Mouse (Mus musculus) limb, embryonic 12.5 days (tissue): ENCODE measurements around the gene Cmpk2. TPM values are rescaled to one million over a fixed set of nuclear protein-coding genes. Genes with fewer than 3 reads are reported as not detected.
"Not testable (repeated sequence)": the region's sequence is repeated elsewhere in the genome, so short reads cannot be mapped to it uniquely, and the experiment has no call there.

Source experiments
- ATAC-seq: fragments of 200-750 bp; cut with Nextera tagmentation; 2 replicates; pipeline ENCODE4 v1.8.0; 2017; ENCODE audit warnings: low read depth, moderate TSS enrichment; ENCODE audit not compliant: insufficient number of reproducible peaks, insufficient read depth, low FRiP score, low TSS enrichment
- H3K27ac ChIP-seq: fragments of 300-500 bp; sonication (generic); 2 replicates; pipeline ENCODE4 v1.5.1; 2016; ENCODE audit warnings: mild to moderate bottlenecking, moderate library complexity
- H3K27me3 ChIP-seq: fragments of 300-500 bp; sonication (generic); 2 replicates; pipeline ENCODE4 v1.6.1; 2016; ENCODE audit warnings: mild to moderate bottlenecking, moderate library complexity
- H3K36me3 ChIP-seq: fragments of 300-500 bp; sonication (generic); 2 replicates; pipeline ENCODE4 v1.6.1; 2016; ENCODE audit warnings: mild to moderate bottlenecking, moderate library complexity
- H3K4me1 ChIP-seq: fragments of 300-500 bp; sonication (generic); replicated peaks from 2 replicates; pipeline ENCODE4 v1.6.1; 2016
- H3K4me2 ChIP-seq: fragments of 300-500 bp; sonication (generic); 2 replicates; pipeline ENCODE4 v1.6.1; 2016; ENCODE audit warnings: mild to moderate bottlenecking, moderate library complexity
- H3K4me3 ChIP-seq: fragments of 300-500 bp; sonication (generic); replicated peaks from 2 replicates; pipeline ENCODE4 v1.5.1; 2016; ENCODE audit warnings: mild to moderate bottlenecking
- H3K9ac ChIP-seq: fragments of 300-500 bp; sonication (generic); replicated peaks from 2 replicates; pipeline ENCODE4 v1.6.1; 2016; ENCODE audit warnings: mild to moderate bottlenecking, moderate library complexity
- H3K9me3 ChIP-seq: fragments of 300-500 bp; sonication (generic); 2 replicates; pipeline ENCODE4 v1.6.1; 2016; ENCODE audit warnings: mild to moderate bottlenecking, moderate library complexity
- WGBS: fragments of 180-500 bp; shearing (Covaris S2); methylation state at CpG from one replicate; pipeline ENCODE4 v1.1.7; 2016; 5-methylcytosine and 5-hydroxymethylcytosine counted together
- polyA plus RNA-seq: library from polyadenylated mRNA; unstranded; fragments of >200 nt; fragmentation: Nextera tagmentation; extraction: Ambion mirVana; gene quantifications from 2 replicates; pipeline ENCODE4 v1.2.1, GENCODE M21; 2016

The Cmpk2 gene
- polyA plus RNA-seq, 1 experiment from 2014 or later = 7.9 TPM

DNA sequence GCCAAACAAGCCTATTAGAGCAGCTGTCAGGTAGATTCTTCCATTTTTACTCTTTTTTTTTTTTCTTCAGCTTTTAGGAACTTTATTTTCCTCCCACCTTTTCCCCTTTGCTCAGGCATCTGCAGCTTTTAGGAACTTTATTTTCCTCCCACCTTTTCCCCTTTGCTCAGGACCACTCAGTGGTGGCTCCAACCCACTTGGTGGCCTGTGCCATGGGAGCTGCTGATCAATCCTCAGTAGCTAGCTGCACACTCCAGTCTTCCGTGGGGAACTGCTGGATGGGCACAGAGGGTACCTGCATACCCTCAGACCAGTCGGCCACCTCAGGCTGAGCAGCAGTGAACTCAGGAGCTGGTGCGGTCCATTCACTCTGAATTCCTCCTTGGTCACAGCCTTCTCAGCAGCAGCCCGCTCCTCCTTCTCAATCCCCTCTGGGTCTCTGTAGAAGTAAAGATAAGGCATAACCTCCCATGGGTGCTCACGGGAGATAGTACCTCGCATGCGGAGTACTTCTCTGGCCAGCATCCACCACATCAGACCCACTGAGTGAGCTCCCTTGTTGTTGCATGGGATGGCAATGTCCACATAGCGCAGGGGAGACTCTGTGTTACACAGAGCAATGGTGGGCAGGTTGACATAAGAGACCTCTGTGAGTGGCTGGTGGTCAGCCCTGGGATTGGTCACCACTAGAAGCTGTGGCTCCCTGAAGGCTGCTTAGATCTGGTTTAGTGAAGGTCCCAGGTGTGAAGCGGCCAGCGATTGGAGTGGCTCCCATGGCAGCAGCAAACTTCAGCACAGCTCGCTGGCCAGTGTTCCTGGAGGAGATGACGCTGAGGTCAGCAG, 17.0 kb downstream of the Cmpk2 start:
- not testable (repeated sequence) for ATAC-seq, H3K9me3 ChIP-seq, H3K9ac ChIP-seq, H3K4me2 ChIP-seq, H3K27ac ChIP-seq, H3K27me3 ChIP-seq, H3K36me3 ChIP-seq, H3K4me3 ChIP-seq
- WGBS = 91% methylated on average over 12 of the region's 12 CpGs
- H3K4me1 ChIP-seq = peaks cover 21% of the 10 kb centered on the region

DNA sequence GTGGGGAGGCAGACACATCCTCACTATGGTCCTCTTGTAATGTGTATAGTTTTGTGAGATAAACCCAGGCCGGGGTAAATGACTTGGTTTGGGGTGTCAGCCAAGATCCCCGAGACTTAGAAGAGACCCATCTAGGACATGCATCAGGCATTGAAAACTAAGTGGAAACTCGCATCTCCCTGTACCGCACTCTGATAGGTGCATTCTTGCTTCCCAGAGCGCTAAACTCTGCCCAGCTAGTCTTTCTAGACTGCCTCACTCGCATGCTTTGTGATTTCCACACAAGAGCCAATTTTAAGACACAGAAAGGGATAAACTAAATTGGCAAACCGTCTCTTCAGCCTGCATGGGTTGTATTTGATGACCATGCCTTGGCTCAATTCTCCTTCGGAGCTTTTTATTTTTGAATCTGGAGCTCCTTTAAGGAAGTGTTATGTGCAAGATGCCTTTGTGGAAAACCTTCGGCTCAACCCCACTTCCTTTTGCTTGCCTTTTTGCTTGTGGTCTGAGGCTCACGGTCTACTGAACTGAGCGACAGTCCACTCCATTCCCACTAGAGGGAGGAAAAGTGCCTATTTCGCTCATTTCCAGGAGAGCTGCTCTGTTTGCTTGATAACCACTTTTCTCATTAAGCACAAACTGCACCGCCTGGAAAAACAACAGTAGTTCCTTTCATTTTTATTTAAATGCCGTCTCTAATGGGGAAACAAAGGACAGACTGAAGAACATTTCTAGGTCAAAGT, 19.0 kb downstream of the Cmpk2 start:
- Histone ChIP-seq H3K9ac (no peak overlapping the region), H3K27ac (peak overlapping the region; percentile 87), H3K9me3 (no peaks in the 10 kb centered on the region), H3K27me3 (no peaks in the 10 kb centered on the region), H3K4me1 (peaks cover 25% of the 10 kb centered on the region), H3K36me3 (no peaks in the 10 kb centered on the region), H3K4me3 (no peak overlapping the region), H3K4me2 (peak overlapping the region; percentile 31; the same call in 1 of the 2 replicates)
- WGBS = 45% methylated on average over 14 of the region's 14 CpGs
- peak; percentile 31; the same call in 1 of the 2 replicates for ATAC-seq

DNA sequence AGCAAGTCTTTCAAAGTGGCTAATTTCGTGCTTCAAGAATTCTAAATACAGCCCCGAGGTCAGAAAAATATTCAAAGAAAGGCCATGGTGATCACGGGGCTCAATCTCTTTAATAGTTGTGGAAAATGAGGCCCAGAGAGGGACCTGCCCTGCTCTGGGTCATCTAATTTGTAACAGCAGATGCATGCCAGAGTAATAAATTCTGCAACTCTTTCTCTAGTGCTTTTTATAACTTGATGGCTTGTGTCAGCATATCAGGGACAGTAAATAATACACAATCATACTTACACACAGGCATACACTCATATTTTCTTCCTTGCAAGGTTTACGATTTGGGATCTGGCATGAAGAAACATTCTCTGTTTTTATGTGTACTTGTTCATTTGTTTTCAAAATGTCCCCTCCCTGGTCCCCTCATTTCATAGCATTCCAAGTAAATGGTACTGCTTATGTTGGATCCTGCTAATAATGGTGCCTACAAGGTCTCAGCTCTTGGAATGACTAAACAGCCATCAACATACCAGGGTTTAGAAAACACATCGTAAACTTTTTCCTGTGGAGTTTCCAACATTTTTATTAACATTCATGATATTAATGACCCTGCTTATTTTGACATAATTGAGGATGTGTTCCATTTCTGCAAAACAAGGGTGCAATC, 19.7 kb downstream of the Cmpk2 start:
- Histone ChIP-seq H3K9me3 (no peaks in the 10 kb centered on the region), H3K27ac (peak overlapping the region; percentile 87), H3K9ac (no peak overlapping the region), H3K4me1 (peaks cover 29% of the 10 kb centered on the region), H3K4me2 (peak overlapping the region; percentile 31; the same call in 1 of the 2 replicates), H3K36me3 (no peaks in the 10 kb centered on the region), H3K27me3 (no peaks in the 10 kb centered on the region), H3K4me3 (no peak overlapping the region)
- 29% methylated on average over 5 of the region's 5 CpGs for WGBS
- ATAC-seq = peak; percentile 80; the same call in 1 of the 2 replicates

DNA sequence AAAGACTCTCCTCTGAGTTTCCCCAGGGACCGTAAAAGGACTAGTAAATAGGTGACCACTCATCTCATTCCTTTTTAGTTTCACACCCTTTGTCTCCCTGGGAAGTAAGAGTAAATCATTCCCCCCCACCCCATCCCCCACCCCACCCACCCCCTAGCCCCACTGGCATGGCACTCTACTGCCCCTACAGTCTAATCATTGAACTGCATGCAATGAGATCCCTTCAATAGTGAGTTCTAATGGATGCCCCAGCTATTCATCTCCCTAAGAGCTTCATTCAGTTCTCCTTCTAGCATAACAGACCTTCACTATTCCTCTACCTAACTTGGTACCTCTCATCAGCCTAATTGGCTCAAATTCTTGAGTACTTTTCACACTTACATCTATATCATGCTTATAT, 20.9 kb downstream of the Cmpk2 start:
- no peaks in the 10 kb centered on the region for H3K9me3 ChIP-seq
- no peak overlapping the region for H3K27ac ChIP-seq
- WGBS = 88% methylated on average over 1 of the region's 1 CpGs
- H3K9ac ChIP-seq = no peak overlapping the region
- H3K4me2 ChIP-seq = no peak overlapping the region
- no peak overlapping the region for H3K4me3 ChIP-seq
- H3K36me3 ChIP-seq = no peaks in the 10 kb centered on the region
- no peaks in the 10 kb centered on the region for H3K27me3 ChIP-seq
- peaks cover 39% of the 10 kb centered on the region for H3K4me1 ChIP-seq
- no peak for ATAC-seq

DNA sequence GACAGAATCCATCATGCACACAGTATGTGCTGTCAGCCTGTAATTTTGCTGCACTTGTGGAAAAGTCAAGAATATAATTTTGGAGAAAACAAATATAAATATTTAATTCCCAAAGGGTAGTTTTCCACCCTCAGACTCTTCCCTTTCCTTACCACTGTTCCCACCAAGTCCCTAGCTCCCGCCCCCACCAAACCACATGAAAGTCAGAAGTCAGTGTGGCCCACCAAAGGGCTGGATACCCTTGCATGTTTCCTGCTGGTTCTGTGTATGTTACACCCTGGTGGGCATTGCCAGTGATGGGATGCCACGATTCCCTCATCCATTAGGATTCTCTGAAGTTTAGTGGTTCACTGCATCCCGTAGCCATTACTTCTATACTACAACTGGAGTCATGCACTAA, 32.0 kb downstream of the Cmpk2 start:
- no peak overlapping the region for H3K4me3 ChIP-seq
- H3K4me2 ChIP-seq = no peak overlapping the region
- no peaks in the 10 kb centered on the region for H3K9me3 ChIP-seq
- 91% methylated on average over 3 of the region's 3 CpGs for WGBS
- ATAC-seq = no peak
- no peaks in the 10 kb centered on the region for H3K27me3 ChIP-seq
- no peak overlapping the region for H3K9ac ChIP-seq
- H3K27ac ChIP-seq = no peak overlapping the region
- no peaks in the 10 kb centered on the region for H3K36me3 ChIP-seq
- no peaks in the 10 kb centered on the region for H3K4me1 ChIP-seq

DNA sequence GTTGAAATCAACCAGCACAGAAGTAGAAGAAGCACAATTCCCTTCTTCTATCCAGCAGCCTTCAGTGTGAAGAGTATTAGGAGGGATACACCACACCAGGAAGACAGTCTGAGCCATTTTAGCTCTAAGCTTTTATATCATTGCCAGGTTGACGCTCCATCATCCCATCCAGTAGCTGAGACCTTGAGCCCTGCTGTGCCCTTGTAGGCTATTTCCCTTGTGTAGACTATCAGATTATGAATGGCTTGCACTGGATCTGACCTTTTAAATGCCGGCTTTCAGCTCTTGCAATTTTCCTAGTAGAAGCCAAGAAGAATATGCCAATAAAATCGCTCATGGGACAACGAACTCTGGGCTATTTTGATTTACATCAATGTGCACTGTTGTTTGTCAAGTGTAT, 42.0 kb downstream of the Cmpk2 start:
- no peak overlapping the region for H3K4me3 ChIP-seq
- no peaks in the 10 kb centered on the region for H3K9me3 ChIP-seq
- H3K36me3 ChIP-seq = no peaks in the 10 kb centered on the region
- no peak overlapping the region for H3K27ac ChIP-seq
- no peaks in the 10 kb centered on the region for H3K27me3 ChIP-seq
- H3K9ac ChIP-seq = no peak overlapping the region
- no peaks in the 10 kb centered on the region for H3K4me1 ChIP-seq
- no peak overlapping the region for H3K4me2 ChIP-seq
- no peak for ATAC-seq
- 88% methylated on average over 4 of the region's 4 CpGs for WGBS

DNA sequence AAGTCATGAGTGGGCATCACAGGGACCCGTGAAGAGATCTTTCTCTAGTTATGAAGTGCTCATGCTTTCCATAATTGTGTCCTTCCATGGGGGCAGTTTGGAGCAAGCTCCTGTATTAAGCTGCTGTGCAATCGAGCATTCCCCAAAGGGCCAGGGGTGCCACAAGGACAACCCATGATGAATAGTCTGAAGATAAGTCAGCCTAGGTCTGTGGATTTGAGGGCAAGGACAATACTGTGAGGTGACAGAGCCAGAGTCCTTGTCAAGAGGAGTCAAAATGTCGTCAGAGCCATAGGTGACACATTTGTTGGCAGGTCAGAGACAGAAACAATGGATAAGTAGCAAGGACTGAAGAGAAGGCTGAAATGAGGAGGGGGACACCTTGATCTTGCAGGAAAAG, 49.2 kb downstream of the Cmpk2 start:
- WGBS = 77% methylated on average over 3 of the region's 3 CpGs
- no peak overlapping the region for H3K9ac ChIP-seq
- H3K27me3 ChIP-seq = no peaks in the 10 kb centered on the region
- H3K27ac ChIP-seq = no peak overlapping the region
- H3K4me1 ChIP-seq = no peaks in the 10 kb centered on the region
- H3K9me3 ChIP-seq = no peaks in the 10 kb centered on the region
- no peak for ATAC-seq
- H3K4me3 ChIP-seq = no peak overlapping the region
- no peaks in the 10 kb centered on the region for H3K36me3 ChIP-seq
- no peak overlapping the region for H3K4me2 ChIP-seq

DNA sequence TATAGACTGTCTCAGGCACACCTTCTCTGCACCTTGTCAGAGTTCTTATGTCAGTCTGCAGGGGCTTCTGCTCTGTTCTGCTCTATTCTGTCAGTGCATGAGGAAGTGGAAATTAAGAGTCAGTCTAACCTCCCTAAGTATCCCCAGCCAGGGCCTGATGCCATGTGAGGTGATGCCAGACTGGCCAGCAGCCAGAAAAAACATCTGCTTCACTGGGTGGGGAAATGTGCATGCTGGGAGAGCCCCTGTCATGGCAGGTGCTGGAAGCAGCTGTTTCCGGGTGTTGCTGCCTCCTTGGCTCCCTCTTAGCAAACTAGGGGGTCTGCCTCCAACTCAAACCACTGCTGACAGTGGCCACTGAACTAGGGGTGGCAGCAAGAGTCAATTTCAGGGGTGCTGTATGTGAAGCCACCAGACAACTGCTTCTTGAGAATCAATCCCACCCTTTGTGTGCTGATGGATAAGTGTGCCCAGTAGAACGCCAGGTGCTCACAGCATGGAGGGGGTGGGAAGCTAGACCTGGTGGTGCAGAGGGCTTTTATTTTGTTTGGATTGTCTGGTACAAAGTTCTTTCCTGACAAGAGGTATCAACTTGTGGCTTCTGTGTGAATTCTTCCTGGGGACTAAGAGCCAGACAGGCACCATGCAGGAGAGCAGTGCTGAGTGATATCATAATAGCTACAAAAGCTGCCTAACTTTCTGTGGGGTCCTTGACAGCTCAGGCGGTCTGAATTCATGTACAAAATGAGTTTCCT, 56.1 kb downstream of the Cmpk2 start:
- peak; percentile 37; the same call in 1 of the 2 replicates for ATAC-seq
- peaks cover 13% of the 10 kb centered on the region for H3K4me1 ChIP-seq
- no peak overlapping the region for H3K4me2 ChIP-seq
- no peaks in the 10 kb centered on the region for H3K27me3 ChIP-seq
- no peak overlapping the region for H3K4me3 ChIP-seq
- no peaks in the 10 kb centered on the region for H3K36me3 ChIP-seq
- no peak overlapping the region for H3K9ac ChIP-seq
- WGBS = 54% methylated on average over 3 of the region's 3 CpGs
- no peaks in the 10 kb centered on the region for H3K9me3 ChIP-seq
- H3K27ac ChIP-seq = no peak overlapping the region

DNA sequence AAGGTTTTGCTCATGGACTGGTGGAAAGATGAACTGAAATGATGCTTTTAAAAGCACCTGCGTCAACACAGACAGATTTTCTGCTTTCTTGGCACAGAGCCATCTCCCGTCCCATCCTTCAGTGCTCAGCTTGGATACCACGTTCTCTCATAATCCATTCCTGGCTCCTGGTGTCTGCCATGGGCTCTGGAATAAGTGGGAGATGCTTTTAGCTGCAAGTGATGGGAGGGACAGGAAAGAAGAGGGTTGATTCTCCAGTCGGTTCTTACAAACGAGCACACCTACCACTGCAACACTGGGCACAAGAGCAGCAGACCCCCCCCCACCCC, 56.7 kb downstream of the Cmpk2 start:
- H3K36me3 ChIP-seq = no peaks in the 10 kb centered on the region
- H3K4me1 ChIP-seq = peaks cover 13% of the 10 kb centered on the region
- no peaks in the 10 kb centered on the region for H3K27me3 ChIP-seq
- WGBS = 68% methylated on average over 5 of the region's 5 CpGs
- 0 out of 2 replicates have a peak, but pooled peaks cover 2% of the 10 kb centered on the region for H3K9me3 ChIP-seq
- no peak overlapping the region for H3K4me2 ChIP-seq
- no peak overlapping the region for H3K4me3 ChIP-seq
- H3K9ac ChIP-seq = no peak overlapping the region
- H3K27ac ChIP-seq = no peak overlapping the region
- no peak for ATAC-seq
